Comparison of ENCODE assay signal across 19 mouse cellular contexts in the genomic region with DNA sequence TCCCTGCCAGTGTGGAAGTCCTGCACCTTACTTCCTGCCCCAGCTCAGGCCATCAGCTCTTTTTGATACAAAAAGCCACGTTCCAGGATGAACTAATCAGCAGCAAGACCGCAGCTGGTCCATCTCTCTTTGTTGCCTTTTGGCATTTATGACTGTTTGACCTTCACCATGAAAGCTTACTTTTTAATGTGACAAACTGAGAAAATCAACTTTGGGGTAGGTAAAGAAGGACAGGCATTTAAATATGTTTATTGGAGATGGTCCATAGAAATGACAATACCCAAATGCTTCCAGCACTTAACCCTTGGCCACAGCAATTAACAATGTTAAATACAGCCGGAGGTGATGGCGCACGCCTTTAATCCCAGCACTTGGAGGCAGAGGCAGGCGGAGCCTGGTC.
"Had no signal": no experiment of that assay in that cellular context is flagged by ENCODE, and none has a peak within 500 bp of the region (broad histone marks: within the 10 kb centered on the region; RNA-seq: fewer than 3 reads in every experiment).

No protein-coding gene starts in this region.

- H3K4me1 ChIP-seq: liver, embryonic 15.5 days; midbrain, embryonic 10.5 days; midbrain, embryonic 12.5 days; neural tube, embryonic 13.5 days; neural tube, embryonic 15.5 days had no signal

- H3K36me3 ChIP-seq: liver, embryonic 15.5 days; midbrain, embryonic 10.5 days; midbrain, embryonic 12.5 days; neural tube, embryonic 13.5 days; neural tube, embryonic 15.5 days had no signal

- H3K27me3 ChIP-seq: liver, embryonic 15.5 days; midbrain, embryonic 12.5 days; neural tube, embryonic 13.5 days; neural tube, embryonic 15.5 days had no signal

- H3K9me3 ChIP-seq: liver, embryonic 15.5 days; midbrain, embryonic 10.5 days; neural tube, embryonic 15.5 days had no signal

- ATAC-seq: midbrain, embryonic 16.5 days had no signal

- H3K4me2 ChIP-seq: liver, embryonic 15.5 days; midbrain, embryonic 12.5 days; neural tube, embryonic 13.5 days; neural tube, embryonic 15.5 days had no signal

- DNase-seq: lung, adult 2 months; lung, postnatal 10 days; lung, postnatal 4 days; midbrain, embryonic 14.5 days; retina, postnatal 1 day; right cerebral cortex, adult 18-20 months; right cerebral cortex, postnatal 25 days; right cerebral cortex, postnatal 4 days; spleen, adult 18-20 months; thymus, adult 2 months; thymus, postnatal 25 days; thymus, postnatal 4 days had no signal

- H3K4me3 ChIP-seq: liver, embryonic 15.5 days; midbrain, embryonic 10.5 days; midbrain, embryonic 12.5 days; myocyte; neural tube, embryonic 13.5 days; neural tube, embryonic 15.5 days had no signal

- H3K27ac ChIP-seq: liver, embryonic 15.5 days; midbrain, embryonic 10.5 days; midbrain, embryonic 12.5 days; neural tube, embryonic 13.5 days; neural tube, embryonic 15.5 days had no signal

- H3K9ac ChIP-seq: liver, embryonic 15.5 days; midbrain, embryonic 12.5 days; neural tube, embryonic 13.5 days; neural tube, embryonic 15.5 days had no signal
